Mouse (Mus musculus) skeletal muscle tissue, adult 2 months (tissue): ENCODE results near the gene Ush1c.
"Not testable (repeated sequence)": the region's sequence is repeated elsewhere in the genome, so short reads cannot be mapped to it uniquely, and the experiment has no call there.

ENCODE experiments used
- DNase-seq: peaks from one replicate; pipeline ENCODE4 v3.0.0-alpha.2; 2012; ENCODE audit warnings: low read depth, low spot score

Ush1c gene

DNA sequence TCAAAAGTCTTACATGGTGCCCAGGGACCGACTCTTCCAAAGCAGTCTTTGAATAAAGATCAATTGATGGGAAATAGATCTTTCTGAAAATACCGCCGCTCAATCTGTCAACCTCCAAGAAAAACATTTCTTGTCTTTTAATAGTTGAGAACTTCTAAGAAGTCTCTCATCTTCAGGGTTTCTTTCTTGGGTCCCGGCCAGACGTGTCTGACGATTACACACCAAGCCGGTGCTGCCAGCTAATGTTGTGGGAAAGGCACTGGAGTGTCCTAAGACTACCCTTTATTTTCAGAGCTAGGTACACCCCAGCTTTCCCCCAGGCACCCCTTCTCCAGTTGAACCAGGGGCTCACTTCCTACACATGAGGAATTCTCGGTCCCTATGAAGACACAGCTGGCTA, 30.2 kb downstream of the Ush1c start:
- no peak for DNase-seq

DNA sequence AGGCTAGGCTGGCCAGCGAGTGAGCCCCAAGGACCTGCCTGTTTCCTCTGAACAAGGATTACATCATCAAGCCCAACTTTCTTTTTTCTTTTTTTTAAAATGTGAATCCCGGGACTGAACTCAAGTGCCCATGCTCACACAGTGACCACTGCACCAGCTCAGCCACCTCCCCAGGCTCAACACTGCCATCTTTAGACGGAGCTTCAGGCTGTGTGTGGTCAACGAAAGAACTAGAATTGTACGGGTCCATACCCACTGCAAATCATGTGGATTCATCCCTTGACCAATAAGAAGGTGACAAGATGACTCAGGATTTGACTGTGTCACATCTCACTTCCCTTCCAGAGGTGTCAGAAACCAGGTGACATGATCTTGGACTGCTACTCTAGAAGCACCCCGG, 33.5 kb downstream of the Ush1c start:
- DNase-seq: peak; percentile 64

GRCm38 (mm10) chr7:46204046-46204471, 34.2 kb downstream of the Ush1c start:
- DNase-seq: peak; percentile 87

DNA sequence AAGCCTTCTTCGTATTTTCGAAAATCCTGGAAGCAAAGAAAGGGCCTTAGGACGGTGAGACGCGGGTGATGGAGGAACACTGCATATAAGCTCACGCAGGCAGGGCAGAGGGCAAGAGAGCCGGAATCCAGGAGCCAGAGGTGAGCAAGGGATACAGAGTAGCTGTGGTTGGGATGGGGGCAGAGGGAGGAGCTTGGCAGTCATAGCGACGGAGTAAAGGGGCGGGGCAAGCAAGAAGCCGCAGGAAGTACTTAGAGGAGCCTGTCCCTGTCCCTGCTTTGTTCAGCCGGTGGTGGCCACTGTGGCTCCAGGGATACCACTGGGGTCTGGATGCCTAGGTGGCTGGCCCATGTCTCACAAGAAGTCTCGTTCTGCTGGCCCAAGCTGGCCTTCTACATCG, 36.7 kb downstream of the Ush1c start:
- no peak for DNase-seq

GRCm38 (mm10) chr7:46200021-46200420, 38.3 kb downstream of the Ush1c start:
- no peak for DNase-seq

DNA sequence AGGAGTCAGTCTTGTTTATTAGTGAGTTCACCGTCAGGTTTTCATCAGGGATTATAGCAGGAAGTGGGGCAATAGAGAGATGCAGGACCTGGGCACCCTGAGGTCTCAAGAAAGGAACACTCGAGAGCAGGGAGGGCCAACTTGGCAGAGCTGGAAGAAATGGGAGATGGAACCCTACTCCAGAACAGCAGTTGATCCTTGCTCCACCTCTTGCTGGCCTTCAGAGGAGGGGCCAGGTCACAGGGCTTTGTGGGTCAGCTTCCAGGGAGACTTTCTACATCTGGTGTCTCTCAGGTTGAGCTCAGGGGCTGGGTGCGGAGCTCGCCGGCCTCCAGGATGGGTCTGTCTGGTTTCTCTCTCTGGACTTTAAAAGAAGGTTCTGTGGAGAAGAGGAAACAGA, 42.9 kb downstream of the Ush1c start:
- peak; percentile 57 for DNase-seq

- no peak for DNase-seq
Observed at GRCm38 (mm10) chr7:46184232-46184631, 54.1 kb downstream of the Ush1c start.

GRCm38 (mm10) chr7:46181590-46181989, 56.7 kb downstream of the Ush1c start:
- DNase-seq: peak; percentile 28

- no peak for DNase-seq
Observed at GRCm38 (mm10) chr7:46179431-46180275, 58.6 kb downstream of the Ush1c start, which contains the start of gene Abcc8. TSS of gene Abcc8 (minus strand) at chr7:46180033.

GRCm38 (mm10) chr7:46168980-46169379, 69.3 kb downstream of the Ush1c start:
- not testable (repeated sequence) for DNase-seq

DNA sequence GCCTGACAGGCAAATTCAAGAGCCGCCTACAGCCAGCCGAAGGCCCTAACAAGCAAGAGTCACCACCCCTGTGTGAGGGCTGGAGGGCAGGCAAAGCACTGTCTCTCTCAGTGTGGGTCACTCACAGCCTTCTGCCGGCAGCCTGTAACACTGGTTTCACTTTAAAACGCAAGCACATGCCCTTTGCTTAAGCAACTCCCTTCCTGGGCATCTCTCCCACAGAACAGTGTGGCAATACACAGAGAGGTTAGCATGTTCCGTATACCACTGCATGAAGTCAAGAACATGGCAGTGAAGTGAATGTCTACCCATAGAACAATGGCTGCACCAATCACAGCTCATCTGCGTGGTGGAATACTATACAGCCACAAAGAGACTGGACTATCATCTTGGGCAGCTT, 69.9 kb downstream of the Ush1c start:
- DNase-seq: no peak

- no peak for DNase-seq
Observed at GRCm38 (mm10) chr7:46167901-46168300, 70.4 kb downstream of the Ush1c start.

GRCm38 (mm10) chr7:46165876-46166275, 72.4 kb downstream of the Ush1c start:
- no peak for DNase-seq

DNA sequence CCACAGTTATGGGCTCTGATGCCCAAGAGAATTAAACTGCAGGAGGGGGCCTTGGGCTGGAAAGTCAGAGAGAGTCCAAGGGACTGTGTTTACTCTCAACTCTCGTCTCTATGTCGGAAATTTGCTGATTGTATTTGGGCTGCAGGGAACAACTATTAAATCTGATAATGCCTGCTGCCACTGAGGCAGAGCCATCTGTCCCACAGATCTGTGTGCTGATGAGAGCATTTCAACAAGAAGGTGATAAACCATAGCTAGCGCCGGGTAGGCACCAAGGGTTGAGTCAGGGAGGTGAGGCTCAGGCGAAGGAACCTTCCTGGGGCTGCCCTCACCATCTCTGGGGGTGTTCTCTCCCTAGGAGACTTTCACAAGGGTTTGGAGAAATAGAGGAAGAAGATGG, 75.6 kb downstream of the Ush1c start:
- no peak for DNase-seq

- DNase-seq: peak; percentile 47
Observed at GRCm38 (mm10) chr7:46162132-46162727, 76.1 kb downstream of the Ush1c start.

GRCm38 (mm10) chr7:46161615-46162014, 76.7 kb downstream of the Ush1c start:
- no peak for DNase-seq

- DNase-seq: no peak
Observed at GRCm38 (mm10) chr7:46157746-46158145, 80.6 kb downstream of the Ush1c start.

GRCm38 (mm10) chr7:46154498-46155488, 83.5 kb downstream of the Ush1c start:
- no peak for DNase-seq

GRCm38 (mm10) chr7:46152819-46153351, 85.4 kb downstream of the Ush1c start:
- DNase-seq: no peak

GRCm38 (mm10) chr7:46147417-46147816, 90.9 kb downstream of the Ush1c start:
- DNase-seq: no peak

DNA sequence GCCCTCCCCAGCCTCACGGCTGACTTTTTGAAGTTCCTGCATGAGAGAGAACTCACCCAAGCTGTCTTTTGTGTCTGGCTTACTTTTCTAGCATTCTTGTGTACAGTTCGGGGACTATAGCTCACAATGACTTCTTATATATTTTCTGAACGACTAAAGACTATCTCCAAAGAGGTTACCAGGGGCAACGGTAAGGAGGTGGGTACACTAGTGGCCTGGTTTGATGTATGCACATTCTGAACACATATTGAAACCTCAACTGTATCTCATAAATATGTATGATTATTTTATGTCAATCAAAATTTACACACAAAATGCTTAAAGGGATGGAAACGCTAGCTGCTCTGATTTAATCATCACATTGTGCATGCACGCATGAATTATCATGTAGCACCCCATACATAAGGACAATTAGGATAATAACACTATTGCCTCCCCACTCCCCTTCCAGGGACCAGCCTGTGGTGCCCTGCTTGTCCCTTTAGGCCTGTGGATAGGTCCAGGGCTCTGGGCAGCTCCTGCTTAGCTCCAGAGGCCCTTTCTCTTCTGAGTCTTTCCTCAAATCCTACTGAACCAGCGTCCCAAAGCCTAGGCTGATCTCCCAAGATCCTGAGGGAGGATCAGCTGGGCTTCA, 91.5 kb downstream of the Ush1c start:
- no peak for DNase-seq
